Mouse (Mus musculus) cerebellum, adult 11 months (tissue): ENCODE measurements around the gene Daxx.
"Not testable (repeated sequence)": the region's sequence is repeated elsewhere in the genome, so short reads cannot be mapped to it uniquely, and the experiment has no call there.

ENCODE experiments used
- DNase-seq: peaks from one replicate; pipeline ENCODE4 v3.0.0; 2022

Gene Daxx

DNA sequence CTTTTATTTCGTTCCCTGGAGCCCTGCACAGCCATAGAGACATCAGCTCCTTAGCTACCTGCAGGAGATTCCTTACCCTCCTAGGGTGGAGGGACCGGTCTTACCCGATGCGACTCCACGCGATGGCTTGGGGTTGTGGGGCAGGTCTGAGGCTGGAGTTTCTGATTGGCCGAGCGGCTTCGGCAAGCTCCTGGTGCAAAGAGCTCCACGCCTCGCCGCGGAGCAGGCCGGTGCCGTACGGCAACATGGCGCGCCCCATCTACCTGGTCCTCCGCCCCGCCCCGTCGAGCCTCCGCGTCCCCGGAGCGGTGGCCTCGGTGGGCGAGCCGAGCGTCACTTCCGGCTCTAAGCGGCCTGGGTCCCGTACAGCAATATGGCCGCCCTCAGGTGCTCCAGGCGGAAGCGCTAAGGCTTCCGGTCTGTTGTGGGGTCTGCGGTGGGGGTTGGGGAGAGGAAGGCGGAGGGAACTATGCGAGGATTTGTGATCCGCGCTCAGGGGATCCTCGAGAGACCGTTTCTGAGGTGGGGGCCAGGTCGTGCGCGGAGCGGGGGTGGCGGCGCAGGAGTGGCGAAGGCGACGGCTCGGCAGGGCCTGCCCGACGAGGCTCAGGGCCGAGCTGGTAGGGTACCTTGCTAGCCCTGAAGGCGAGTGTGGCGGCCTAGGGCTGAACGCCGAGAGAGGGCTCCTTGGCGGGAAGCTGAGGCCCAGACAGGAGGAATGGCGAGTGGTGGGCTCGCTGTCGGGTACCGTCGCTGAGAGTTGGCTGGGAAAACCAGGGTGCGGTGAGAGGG, at the start of gene Daxx:
TSS of gene Daxx (plus strand) at position 338 of the 792 bp plus-strand sequence.
- DNase-seq = peak; percentile 98

- DNase-seq = no peak
Observed at GRCm38 (mm10) chr17:33865330-33866030, 43.7 kb upstream of the Daxx start.

DNA sequence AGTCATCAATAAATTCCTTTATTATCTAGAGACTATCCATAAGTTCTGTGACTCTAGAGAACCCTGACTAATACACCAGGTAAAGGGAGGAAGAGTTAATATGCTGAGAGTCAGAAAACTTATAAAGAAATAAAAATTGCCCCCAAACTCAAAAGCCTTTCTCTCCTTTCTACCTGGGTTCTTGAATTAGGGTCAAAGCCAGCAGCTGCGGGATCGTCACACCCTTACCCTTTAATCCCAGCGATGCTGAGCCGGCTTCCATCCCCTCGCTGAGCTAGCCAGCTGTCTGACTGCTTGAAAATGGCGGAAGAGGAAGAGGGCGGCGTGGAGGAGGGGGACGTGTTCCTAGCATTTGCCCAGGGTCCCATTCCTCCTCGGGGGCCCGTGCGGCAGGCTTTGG, 35.7 kb upstream of the Daxx start, which contains the start of gene Gm7029:
TSS of gene Gm7029 (plus strand) at position 301 of the 400 bp plus-strand sequence.
- not testable (repeated sequence) for DNase-seq

GRCm38 (mm10) chr17:33874411-33874810, 34.8 kb upstream of the Daxx start:
- DNase-seq = no peak

DNA sequence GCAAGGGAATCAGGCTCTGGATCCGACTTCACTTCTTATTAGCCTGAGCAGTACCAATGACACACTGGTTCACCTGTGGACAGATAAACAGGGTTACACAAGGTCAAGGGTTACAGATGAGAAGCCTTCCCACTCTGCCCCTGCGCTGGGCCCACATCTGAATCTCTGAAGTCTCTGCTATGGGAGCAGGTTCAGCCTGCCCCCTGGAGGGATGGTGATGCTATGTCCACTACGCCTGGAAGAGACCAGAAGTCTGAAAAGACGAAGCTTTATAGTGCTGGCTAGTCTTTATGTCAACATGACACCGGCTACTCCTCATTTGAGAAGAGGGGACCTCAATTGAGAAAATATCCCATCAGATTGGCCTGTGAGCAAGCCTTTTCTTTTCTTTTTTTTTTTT, 33.4 kb upstream of the Daxx start:
- not testable (repeated sequence) for DNase-seq

DNA sequence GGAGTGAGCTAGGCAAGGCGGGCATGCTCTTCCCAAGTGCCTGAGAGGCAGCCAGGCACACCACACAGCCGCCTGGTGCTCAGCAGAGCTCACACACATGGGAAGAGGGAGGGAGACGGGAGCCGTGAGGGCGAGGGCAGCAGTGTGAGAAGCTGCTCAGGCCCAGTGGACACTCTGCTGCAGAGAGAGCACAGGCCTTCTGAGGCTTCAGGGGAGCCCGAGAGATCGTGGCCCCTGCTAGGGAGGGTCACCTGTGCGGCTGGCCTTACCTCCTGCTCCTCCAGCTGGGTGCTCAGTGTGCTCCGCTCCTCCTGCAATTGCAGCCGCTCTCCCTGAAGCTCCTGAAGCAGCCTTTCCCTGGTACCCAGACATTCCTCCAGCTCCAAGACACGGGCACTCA, 24.9 kb upstream of the Daxx start:
- DNase-seq = not testable (repeated sequence)

- not testable (repeated sequence) for DNase-seq
Observed at GRCm38 (mm10) chr17:33887802-33888201, 21.4 kb upstream of the Daxx start.

- DNase-seq = not testable (repeated sequence)
Observed at GRCm38 (mm10) chr17:33888230-33888629, 21.0 kb upstream of the Daxx start.

DNA sequence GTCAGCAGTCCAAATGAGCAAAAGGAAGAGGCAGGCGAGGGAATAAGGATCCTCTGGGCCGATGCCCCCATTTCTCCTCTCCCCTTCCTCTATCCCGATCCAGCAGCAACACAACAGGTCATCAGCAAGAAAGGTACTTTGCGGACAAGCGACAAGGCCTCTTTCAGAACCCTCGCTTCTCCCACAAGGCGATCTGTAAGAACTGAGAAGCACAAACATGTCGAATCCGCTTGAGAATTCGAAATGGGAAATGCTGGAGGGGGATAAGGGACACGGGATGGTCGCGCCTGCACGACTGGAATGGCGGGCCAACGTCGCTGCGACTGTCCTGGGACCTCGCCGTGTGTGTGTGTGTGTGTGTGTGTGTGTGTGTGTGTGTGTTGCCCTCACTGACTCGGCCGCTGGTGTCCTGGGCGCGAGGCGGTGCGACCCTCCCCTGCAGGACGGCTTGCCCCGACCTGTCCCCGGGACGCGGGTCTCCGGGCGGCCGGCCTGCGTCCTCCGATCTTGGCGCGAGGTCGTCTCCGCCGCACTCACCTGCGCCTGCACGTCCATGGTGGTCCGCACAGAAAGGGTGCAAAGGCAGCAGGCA, 19.2 kb upstream of the Daxx start:
- not testable (repeated sequence) for DNase-seq

DNA sequence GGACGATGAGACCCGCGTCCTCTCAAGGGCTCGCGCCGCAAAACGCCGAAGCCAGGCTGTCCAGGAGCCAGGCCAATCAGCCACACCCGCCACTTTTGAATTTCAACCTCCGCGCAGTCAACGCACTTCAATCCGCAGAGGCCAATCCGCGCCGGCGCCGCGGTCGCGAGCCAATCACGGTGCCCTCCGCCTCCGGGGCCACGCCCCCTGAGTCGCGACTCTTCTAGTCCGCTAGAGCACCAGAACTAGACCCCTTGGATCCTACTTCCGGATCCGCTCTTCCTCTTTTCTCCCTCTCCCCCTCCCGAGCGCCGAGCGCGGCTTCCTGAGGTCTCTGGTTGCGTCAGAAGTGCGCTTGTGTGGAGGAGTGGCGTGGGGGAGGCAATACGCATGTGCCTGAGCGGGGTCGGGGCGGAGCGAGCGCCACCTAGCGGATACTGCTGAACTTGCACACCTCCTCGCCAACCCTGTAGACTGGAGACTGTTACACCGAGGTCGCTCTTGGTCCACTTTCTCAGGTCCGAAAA, 18.6 kb upstream of the Daxx start, which contains the start of gene Kifc1:
TSS of gene Kifc1 (minus strand) at position 129 of the 527 bp plus-strand sequence.
- DNase-seq = peak; percentile 100

DNA sequence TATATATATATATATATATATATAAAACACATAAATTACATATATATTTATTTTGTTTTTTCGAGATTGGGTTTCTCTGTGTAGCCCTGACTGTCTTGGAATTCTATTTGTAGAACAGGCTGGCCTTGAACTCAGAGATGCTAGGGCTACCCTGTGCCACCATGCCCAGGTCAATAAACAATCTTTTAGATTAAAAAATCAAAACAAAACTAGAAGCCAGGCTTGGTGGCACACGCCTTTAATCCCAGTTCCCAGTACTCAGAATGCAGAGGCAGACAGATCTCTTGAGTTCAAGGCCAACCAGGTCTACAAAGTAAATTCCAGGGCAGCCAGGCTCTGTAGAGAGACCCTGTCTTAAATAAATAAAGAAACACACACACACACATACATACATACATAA, 17.9 kb upstream of the Daxx start:
- no peak for DNase-seq

GRCm38 (mm10) chr17:33891892-33892291, 17.3 kb upstream of the Daxx start:
- DNase-seq = not testable (repeated sequence)

DNA sequence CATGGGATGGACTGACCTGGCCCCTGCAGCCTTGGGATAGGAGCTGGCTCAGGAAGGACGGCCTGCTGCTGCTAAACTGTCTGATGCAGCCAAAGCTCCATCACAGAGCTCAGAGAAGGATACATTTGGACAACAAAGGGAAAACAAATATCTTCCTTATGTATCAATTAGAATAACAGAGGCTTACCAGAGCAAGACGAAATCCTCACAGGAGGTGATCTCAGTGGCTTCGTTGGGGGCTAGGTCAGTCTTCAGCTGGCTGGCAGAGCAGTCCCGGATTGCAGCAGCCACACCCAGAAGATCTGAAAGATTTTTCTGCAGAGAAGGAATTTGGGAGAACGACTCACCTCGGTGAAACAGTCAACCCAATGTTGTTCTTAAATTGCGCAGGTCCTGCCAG, 16.8 kb upstream of the Daxx start:
- no peak for DNase-seq

GRCm38 (mm10) chr17:33893011-33893410, 16.2 kb upstream of the Daxx start:
- DNase-seq = not testable (repeated sequence)

- DNase-seq = no peak
Observed at GRCm38 (mm10) chr17:33897114-33897794, 12.0 kb upstream of the Daxx start.

- not testable (repeated sequence) for DNase-seq
Observed at GRCm38 (mm10) chr17:33898193-33898592, 11.0 kb upstream of the Daxx start.

DNA sequence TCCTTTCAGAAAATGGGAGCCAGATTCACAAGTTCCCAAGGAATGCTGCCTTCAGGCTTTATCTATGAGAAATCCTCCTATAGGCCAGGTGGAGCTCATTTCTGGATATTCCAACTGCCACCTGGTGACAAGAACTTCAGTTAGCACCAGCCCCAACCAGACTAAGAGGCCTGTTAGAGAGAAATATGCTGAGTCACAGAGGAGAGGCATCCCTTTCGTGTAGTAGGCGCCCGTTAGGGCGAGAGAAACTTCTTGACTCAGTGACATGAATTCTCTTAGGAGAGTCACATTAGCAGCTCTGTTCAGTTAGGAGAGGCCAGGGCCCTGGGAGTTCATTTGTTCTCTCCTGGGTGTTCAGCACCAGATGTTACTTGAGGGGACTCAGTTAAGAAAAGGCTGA, 9.6 kb upstream of the Daxx start:
- no peak for DNase-seq

GRCm38 (mm10) chr17:33900281-33900988, 8.8 kb upstream of the Daxx start:
- no peak for DNase-seq

DNA sequence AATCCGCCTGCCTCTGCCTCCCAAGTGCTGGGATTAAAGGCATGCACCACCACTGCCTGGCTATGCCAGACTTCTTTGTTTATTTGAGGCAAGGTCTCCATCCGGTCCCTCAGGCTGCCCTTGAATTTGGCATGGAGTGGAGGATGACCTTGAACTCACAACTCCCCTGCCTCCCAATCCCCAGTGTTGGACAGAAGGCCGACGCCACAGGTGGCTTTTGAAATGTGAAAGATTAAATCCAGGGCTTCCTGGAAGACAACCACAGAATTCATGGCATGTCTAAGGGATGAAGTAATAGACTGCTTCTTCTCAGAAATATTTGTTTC, 8.3 kb upstream of the Daxx start:
- DNase-seq = no peak

- DNase-seq = no peak
Observed at GRCm38 (mm10) chr17:33901653-33902052, 7.6 kb upstream of the Daxx start.

DNA sequence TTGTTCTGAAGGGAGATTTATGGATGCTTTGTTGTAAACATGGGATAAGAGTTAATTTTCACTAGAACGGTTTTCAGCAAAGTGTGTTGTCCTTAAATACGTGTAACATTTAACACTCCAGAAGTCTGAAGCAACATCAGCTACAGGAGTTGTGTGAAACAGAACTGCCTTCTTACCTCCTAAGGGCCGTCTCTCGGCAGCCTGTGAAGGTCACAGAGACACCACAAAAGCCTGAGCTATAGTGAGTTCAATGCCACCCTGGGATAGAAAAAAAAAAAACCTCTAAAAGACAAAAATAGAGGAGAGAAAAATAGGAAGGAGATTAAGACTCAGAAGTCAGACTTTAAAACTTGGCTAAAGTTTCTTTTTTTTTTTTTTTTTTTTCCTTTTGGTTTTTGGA, 7.1 kb upstream of the Daxx start:
- no peak for DNase-seq

- DNase-seq = no peak
Observed at GRCm38 (mm10) chr17:33902491-33902890, 6.7 kb upstream of the Daxx start.
